Comparison of ENCODE assay signal across 20 mouse cellular contexts in the genomic region with DNA sequence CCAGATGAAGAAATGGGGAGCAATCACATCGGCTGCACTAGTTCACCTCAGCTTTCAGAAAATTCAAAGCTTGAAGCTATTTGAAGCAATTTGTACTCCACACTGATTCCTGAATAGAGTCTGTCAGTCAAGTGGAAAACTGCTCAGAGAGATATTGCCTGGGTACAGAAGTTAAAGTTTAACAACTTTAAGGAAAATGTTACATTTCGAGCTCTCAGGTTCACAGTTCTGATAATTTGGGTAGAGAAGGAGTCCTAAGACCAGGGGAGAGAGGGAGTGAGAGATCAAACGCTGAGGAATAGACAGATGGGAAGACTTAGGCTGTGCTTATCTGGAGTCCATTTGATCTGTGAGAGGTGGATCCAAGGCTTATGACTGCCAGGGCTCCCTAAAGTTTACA. TPM values are rescaled to one million over a fixed set of nuclear protein-coding genes. Genes with fewer than 3 reads are reported as not detected.
A peak's percentile ranks its signal among the peaks of the same experiment; 100 is the strongest.
DNase-seq lines count a peak whose midpoint lies in the region; ATAC-seq lines count a peak whose summit lies in the region.
"Had no signal": no experiment of that assay in that cellular context is flagged by ENCODE, and none has a peak within 500 bp of the region (broad histone marks: within the 10 kb centered on the region; RNA-seq: fewer than 3 reads in every experiment).

No protein-coding gene starts in this region.

- H3K9ac ChIP-seq in kidney, embryonic 15.5 days, result no peak overlapping the region
- no peak overlapping the region for H3K9ac ChIP-seq in kidney, embryonic 16.5 days (replicated peaks; ENCODE audit: low read length)
- H3K9ac ChIP-seq: embryonic facial prominence, embryonic 12.5 days; forebrain, embryonic 15.5 days had no signal

- H3K9me3 ChIP-seq in kidney, embryonic 15.5 days (replicated peaks), result no peaks in the 10 kb centered on the region
- H3K9me3 ChIP-seq in kidney, embryonic 16.5 days (ENCODE audit: low read length), result no peaks in the 10 kb centered on the region
- H3K9me3 ChIP-seq: embryonic facial prominence, embryonic 12.5 days; heart, embryonic 10.5 days had no signal

- no peaks in the 10 kb centered on the region for H3K36me3 ChIP-seq in kidney, embryonic 15.5 days
- H3K36me3 ChIP-seq in kidney, embryonic 16.5 days (ENCODE audit: insufficient read depth, low read length), result no peaks in the 10 kb centered on the region
- H3K36me3 ChIP-seq: embryonic facial prominence, embryonic 12.5 days; forebrain, embryonic 15.5 days; heart, embryonic 10.5 days had no signal

- no peaks in the 10 kb centered on the region for H3K27me3 ChIP-seq in kidney, embryonic 15.5 days
- H3K27me3 ChIP-seq in kidney, embryonic 16.5 days (ENCODE audit: insufficient read depth, low read length), result no peaks in the 10 kb centered on the region
- H3K27me3 ChIP-seq: embryonic facial prominence, embryonic 12.5 days; forebrain, embryonic 15.5 days had no signal

- peak overlapping the region; percentile 48; the same call in 1 of the 2 replicates for H3K27ac ChIP-seq in kidney, embryonic 15.5 days
- H3K27ac ChIP-seq in kidney, embryonic 16.5 days (ENCODE audit: low read length), result no peak overlapping the region
- H3K27ac ChIP-seq: embryonic facial prominence, embryonic 12.5 days; forebrain, embryonic 15.5 days; heart, embryonic 10.5 days had no signal

- peak; percentile 67 for ATAC-seq in kidney, embryonic 15.5 days (replicated peaks; ENCODE audit: low FRiP score)
- ATAC-seq in kidney, embryonic 16.5 days (ENCODE audit: low FRiP score, low TSS enrichment), result peak; percentile 51
- ATAC-seq: forebrain, embryonic 15.5 days had no signal

- no peak overlapping the region for H3K4me2 ChIP-seq in kidney, embryonic 15.5 days
- H3K4me2 ChIP-seq in kidney, embryonic 16.5 days (replicated peaks; ENCODE audit: low read depth, low read length), result no peak overlapping the region
- H3K4me2 ChIP-seq: embryonic facial prominence, embryonic 12.5 days; forebrain, embryonic 15.5 days had no signal

- H3K4me3 ChIP-seq in kidney, embryonic 15.5 days (replicated peaks), result no peak overlapping the region
- no peak overlapping the region for H3K4me3 ChIP-seq in kidney, embryonic 16.5 days (ENCODE audit: low read length)
- H3K4me3 ChIP-seq: embryonic facial prominence, embryonic 12.5 days; forebrain, embryonic 15.5 days; heart, embryonic 10.5 days had no signal

- peak; percentile 10 for DNase-seq in kidney, adult 18-20 months
- DNase-seq in kidney, adult 11 months, result no peak
- no peak for DNase-seq in kidney, postnatal 25 days
- peak; percentile 7 for DNase-seq in yolk sac, embryonic 10.5 days (ENCODE audit: low spot score)
- DNase-seq in cerebellum, postnatal 25 days, result no peak
- DNase-seq: adrenal gland, postnatal 10 days; cerebellum, adult 11 months; cerebellum, adult 8-10 months; cerebellum, postnatal 14 days; heart, adult 18-20 months; heart, postnatal 10 days; heart, postnatal 4 days had no signal

- WGBS in kidney, embryonic 15.5 days, result 62% methylated on average over 3 of the region's 3 CpGs
- WGBS in kidney, embryonic 16.5 days, result 53% methylated on average over 3 of the region's 3 CpGs

- H3K4me1 ChIP-seq in kidney, embryonic 15.5 days, result no peaks in the 10 kb centered on the region
- H3K4me1 ChIP-seq in kidney, embryonic 16.5 days (ENCODE audit: insufficient read depth, low read length), result no peaks in the 10 kb centered on the region
- H3K4me1 ChIP-seq: embryonic facial prominence, embryonic 12.5 days; forebrain, embryonic 15.5 days; heart, embryonic 10.5 days had no signal

RNA-seq across cellular contexts. Expression of a gene that starts 46.6 kb away (rescaled TPM):
- 0.62 and 0.73 TPM in 2 replicates for polyA plus RNA-seq in kidney, embryonic 15.5 days (2015; fragmentation: Nextera tagmentation; extraction: Ambion mirVana)
- polyA plus RNA-seq in kidney, embryonic 16.5 days (2015; fragmentation: Nextera tagmentation; extraction: Ambion mirVana), result 1.0 and 2.1 TPM in 2 replicates
- polyA plus RNA-seq: C2C12; forebrain, embryonic 11.5 days; forebrain, embryonic 15.5 days; heart, embryonic 10.5 days; heart, embryonic 14.5 days had no signal

Comparison
In these comparisons a context has a peak if more than half of its experiments do, and no peak if none do; other contexts are left out.
1. DNase-seq: peak in kidney, adult 18-20 months (single experiment) and yolk sac, embryonic 10.5 days (single experiment); none in kidney, adult 11 months (single experiment), kidney, postnatal 25 days (0 of 2) and cerebellum, postnatal 25 days (0 of 2).